Mouse (Mus musculus) granulocyte monocyte progenitor cell, adult 5-6 weeks (primary cell): ENCODE data around the gene Syn3. TPM values are rescaled to one million over a fixed set of nuclear protein-coding genes. Genes with fewer than 3 reads are reported as not detected.
"Not testable (repeated sequence)": the region's sequence is repeated elsewhere in the genome, so short reads cannot be mapped to it uniquely, and the experiment has no call there.

ENCODE experiments used
- ATAC-seq: replicated peaks from 2 replicates; pipeline ENCODE4 v1.8.0; 2016; ENCODE audit warnings: mild to moderate bottlenecking, moderate TSS enrichment, inconsistent platforms; ENCODE audit not compliant: poor library complexity, severe bottlenecking
- total RNA-seq, 2 experiments: library from RNA; stranded (forward) in 1 of 2; stranded (reverse) in 1 of 2; fragments of 200-712, 200-1000 nt in 1 of 2; fragments of >200 nt in 1 of 2; fragmentation: Nextera tagmentation in 1 of 2; gene quantifications; 2 replicates each; pipeline ENCODE4 v1.2.3; 2014 to 2017

Syn3 gene
- total RNA-seq, 2 experiments from 2014 or later: 0.15 to 0.31 TPM

DNA sequence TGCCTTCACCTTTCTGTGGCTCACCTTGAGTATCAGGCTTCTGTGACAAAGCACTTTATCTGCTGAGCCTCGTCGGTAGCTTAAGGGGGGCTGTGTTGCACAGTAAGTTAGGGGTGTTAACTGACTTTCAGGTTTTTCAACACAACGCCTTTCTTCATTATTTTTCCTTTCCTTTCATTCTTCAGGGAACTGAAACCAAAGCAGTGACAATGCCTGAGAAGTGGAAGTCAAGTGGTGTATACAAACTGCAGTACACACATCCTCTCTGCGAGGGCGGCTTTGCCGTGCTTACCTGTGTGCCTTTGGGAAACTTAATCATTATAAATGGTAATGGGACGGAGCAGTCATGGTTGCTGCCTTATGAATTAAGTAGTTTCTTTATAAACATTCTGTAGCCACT lies 468.0 kb downstream of the Syn3 start:
- peak; percentile 72 for ATAC-seq

GRCm38 (mm10) chr10:86026807-86027206 lies 471.9 kb downstream of the Syn3 start:
- ATAC-seq: not testable (repeated sequence)

DNA sequence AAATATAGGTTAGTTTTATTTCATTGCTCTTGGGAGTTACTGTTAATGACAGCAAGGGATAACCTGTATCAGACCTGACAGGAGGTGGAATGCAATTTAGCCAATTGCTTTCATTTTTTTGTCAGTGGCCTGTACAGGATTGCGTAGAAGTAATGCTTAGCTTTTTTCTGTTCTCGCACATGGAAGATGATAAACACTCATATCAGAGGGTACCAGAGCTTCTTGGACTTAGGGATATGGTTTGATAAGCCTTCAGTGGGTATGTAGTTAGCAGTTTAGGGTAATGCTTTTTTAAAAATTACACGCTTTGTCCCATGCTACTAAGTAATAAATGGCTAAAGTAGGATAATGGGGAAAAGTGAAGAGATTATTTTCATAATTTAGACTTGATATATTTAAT lies 472.3 kb downstream of the Syn3 start:
- no peak for ATAC-seq

DNA sequence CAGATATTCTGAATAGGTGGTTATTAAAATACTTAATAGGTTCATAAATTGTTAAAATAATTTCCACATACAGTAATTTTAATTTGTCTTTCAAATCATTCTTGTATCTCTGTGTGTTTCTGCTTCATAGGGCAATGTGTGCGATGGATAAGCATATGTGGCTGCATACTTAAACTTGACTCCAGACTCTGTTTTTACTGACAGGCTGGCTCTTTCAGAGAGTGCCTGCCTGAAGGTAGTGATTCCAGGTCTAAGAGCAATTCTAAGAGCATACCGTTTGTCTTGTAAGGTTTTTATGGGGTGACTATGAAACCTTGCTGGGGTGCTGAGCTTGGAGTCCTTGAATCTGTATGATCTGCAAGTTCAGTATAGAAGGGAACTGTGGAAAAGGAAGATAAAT lies 472.8 kb downstream of the Syn3 start:
- no peak for ATAC-seq

DNA sequence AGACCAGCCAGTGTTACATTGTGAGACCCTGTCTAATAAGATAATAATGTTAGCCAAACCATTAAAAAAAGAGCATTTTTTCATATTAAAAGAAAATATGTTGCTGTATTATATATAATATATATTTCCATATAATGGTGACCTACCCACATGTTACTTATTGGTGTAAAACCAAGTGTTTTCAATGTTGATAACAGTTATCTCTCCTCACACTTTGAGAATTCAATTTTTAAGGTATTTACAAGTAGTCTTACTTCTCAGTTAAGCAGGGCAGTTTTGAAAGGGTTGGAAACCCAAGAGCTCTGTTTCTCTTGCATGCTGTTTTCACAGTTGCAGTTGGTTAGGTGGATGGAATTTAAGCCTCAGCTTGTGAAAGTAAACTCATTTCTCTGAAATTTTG lies 475.5 kb downstream of the Syn3 start:
- ATAC-seq: no peak

- peak; percentile 33 for ATAC-seq
Measured at GRCm38 (mm10) chr10:86022474-86022816, 476.3 kb downstream of the Syn3 start.

- peak; percentile 96 for ATAC-seq
Measured at GRCm38 (mm10) chr10:86021749-86022473, 476.8 kb downstream of the Syn3 start, which contains the start of gene Fbxo7. Gene Fbxo7, plus strand, starts transcription at chr10:86021972.

GRCm38 (mm10) chr10:86021408-86021748 lies 477.3 kb downstream of the Syn3 start:
- ATAC-seq: no peak

GRCm38 (mm10) chr10:86018813-86019212 lies 479.9 kb downstream of the Syn3 start:
- ATAC-seq: no peak

GRCm38 (mm10) chr10:86017781-86018180 lies 480.9 kb downstream of the Syn3 start:
- no peak for ATAC-seq

DNA sequence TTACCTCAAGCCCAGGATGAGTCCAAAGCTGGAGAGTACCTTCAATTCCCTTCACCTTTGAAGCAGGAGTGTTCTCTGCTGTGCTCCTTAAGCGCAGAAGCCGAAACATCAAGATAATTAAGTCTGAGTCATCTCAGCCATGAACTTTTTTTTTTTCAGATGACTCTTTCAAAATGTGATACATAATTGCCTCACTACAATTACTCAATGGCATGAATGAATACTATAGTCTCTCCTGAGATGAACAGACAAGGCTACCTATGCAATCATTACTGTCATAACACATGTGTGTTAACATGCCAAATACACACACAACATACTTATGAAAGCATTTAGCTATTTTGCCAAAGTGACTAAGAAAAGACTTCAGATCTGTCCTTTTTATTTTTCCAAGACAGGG lies 486.9 kb downstream of the Syn3 start, which contains the start of gene Bpifc:
Gene Bpifc (minus strand): TSS at position 115 of the 400 bp plus-strand sequence.
- peak; percentile 71 for ATAC-seq

DNA sequence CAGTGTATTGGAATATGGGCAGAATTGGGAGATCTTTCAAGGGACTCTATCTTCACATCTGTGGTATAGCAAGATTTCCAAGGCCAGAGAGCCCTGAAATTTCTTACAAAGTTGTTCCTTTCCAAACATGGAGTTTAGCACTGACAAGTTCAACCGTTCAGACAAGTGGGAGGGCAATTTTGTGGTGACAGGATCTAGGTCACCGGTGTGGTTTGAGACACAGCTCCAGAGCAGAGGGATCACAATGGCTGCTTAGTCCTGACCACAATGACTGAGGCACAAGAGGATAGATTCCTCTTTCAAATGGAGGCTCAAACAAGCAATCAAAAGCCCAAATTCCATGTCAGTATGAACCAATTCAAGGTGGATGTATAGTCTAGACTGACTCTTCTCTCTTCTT lies 487.5 kb downstream of the Syn3 start:
- ATAC-seq: peak; percentile 65

DNA sequence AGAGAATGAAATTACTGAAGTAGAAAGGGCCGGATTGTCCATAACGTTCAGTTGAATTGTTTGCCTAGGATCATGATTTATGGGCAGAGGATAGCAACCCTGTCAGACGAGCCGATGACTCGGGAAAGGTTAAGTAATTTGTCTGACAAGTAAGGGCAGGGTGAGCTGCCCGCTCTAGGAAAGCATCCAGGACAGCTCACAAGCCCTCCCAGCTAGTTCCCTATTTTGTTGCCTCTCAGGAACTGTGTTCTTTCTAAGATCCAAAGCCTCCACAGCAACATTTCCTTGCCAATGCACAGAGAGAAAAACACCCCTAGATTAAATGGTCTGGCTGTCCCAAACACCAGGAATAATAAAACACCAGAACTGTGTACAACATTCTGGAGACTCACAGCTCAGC lies 488.1 kb downstream of the Syn3 start:
- ATAC-seq: peak; percentile 75

DNA sequence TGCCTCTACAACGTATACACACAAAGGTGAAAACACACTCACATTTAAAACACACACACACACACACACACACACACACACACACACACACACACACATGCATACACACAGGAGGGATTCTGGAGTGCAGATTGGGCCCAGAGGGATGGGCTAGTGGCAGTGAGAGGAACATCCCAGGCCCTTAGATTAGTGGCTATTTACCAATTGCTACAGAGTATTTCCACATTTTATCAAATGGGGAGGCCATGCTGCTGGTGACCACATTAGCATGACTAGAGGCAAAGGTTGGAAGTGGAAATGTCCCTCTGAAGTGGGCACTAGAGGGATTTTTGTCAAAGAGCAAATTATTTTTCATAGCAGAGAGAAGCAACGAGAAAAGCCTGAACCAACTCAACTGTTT lies 489.0 kb downstream of the Syn3 start:
- peak; percentile 63 for ATAC-seq

- ATAC-seq: no peak
Measured at GRCm38 (mm10) chr10:86006455-86006854, 492.2 kb downstream of the Syn3 start.

Other genes starting within 250 kb of the Syn3 start
- gene Timp3, start 198.5 kb downstream of the Syn3 start, total RNA-seq (2014; fragmentation: Nextera tagmentation): not detected in 2 replicates
- 0.62 and 1.2 TPM in 2 replicates for gene Timp3, start 198.5 kb downstream of the Syn3 start, total RNA-seq (2017)
- gene Hsp90b1, start 206.6 kb upstream of the Syn3 start, total RNA-seq (2014; fragmentation: Nextera tagmentation): 647 and 690 TPM in 2 replicates
- gene Hsp90b1, start 206.6 kb upstream of the Syn3 start, total RNA-seq (2017): 1,472 and 1,643 TPM in 2 replicates
- gene Ttc41, start 206.9 kb upstream of the Syn3 start, total RNA-seq (2014; fragmentation: Nextera tagmentation): 0.58 and 7.0 TPM in 2 replicates
- gene Ttc41, start 206.9 kb upstream of the Syn3 start, total RNA-seq (2017): 2.0 and 2.2 TPM in 2 replicates